ENCODE assay signal across 19 mouse cellular contexts in the genomic region with DNA sequence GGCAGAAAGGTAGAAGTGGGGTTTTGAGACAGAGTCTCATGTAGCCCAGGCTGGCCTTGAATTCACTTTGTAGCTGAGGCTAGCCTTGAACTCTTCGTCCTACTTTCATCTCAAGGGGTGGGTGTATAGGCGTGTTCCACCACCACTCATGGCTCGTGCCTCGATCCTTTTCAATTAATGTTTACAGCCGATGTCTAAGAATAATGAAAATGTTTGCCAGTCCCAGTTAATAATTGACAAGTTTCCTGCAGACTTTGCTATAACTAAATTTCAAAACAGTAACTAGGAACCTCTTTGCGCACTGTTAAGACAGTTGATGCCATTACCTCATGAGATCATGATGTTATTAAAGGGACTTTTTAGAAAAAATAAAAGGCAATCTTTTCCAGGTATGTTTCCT. TPM values are rescaled to one million over a fixed set of nuclear protein-coding genes. Genes with fewer than 3 reads are reported as not detected.
DNase-seq lines count a peak whose midpoint lies in the region; ATAC-seq and TF ChIP-seq lines count a peak whose summit lies in the region.
"Had no signal": no experiment of that assay in that cellular context is flagged by ENCODE, and none has a peak within 500 bp of the region (broad histone marks: within the 10 kb centered on the region; RNA-seq: fewer than 3 reads in every experiment).

No protein-coding gene starts in this region.

- WGBS in liver, adult 2 months: 29% methylated on average over 6 of the region's 6 CpGs
- WGBS in liver, embryonic 16.5 days (ENCODE audit: insufficient replicate concordance): 66% methylated on average over 6 of the region's 6 CpGs
- WGBS in hindbrain, embryonic 11.5 days: 94% methylated on average over 6 of the region's 6 CpGs

- TF ChIP-seq POLR2A in liver, adult 2 months (IDR thresholded peaks at IDR 0.05; ENCODE audit: extremely low read depth, insufficient read depth, low read length): no peak

- peak overlapping the region; percentile 12; the same call in 1 of the 2 replicates for H3K4me2 ChIP-seq in liver, embryonic 16.5 days (ENCODE audit: low read depth, low read length)
- H3K4me2 ChIP-seq in hindbrain, embryonic 11.5 days (replicated peaks; ENCODE audit: low read depth, low read length): no peak overlapping the region
- H3K4me2 ChIP-seq: embryonic facial prominence, embryonic 15.5 days; hindbrain, embryonic 15.5 days had no signal

- H3K9me3 ChIP-seq in liver, embryonic 16.5 days (replicated peaks; ENCODE audit: control insufficient read depth, low read length): no peaks in the 10 kb centered on the region
- no peaks in the 10 kb centered on the region for H3K9me3 ChIP-seq in hindbrain, embryonic 11.5 days (ENCODE audit: control insufficient read depth, low read length)
- H3K9me3 ChIP-seq: embryonic facial prominence, embryonic 15.5 days; heart, embryonic 12.5 days; hindbrain, embryonic 15.5 days had no signal

- no peak overlapping the region for H3K4me3 ChIP-seq in liver, adult 2 months (ENCODE audit: insufficient read depth, low read depth, low read length)
- H3K4me3 ChIP-seq in liver, embryonic 16.5 days (ENCODE audit: low read depth, low read length): no peak overlapping the region
- H3K4me3 ChIP-seq in hindbrain, embryonic 11.5 days (ENCODE audit: low read depth, low read length): no peak overlapping the region
- H3K4me3 ChIP-seq: embryonic facial prominence, embryonic 15.5 days; heart, embryonic 12.5 days; hindbrain, embryonic 15.5 days; left cerebral cortex, adult 2 months had no signal

- H3K4me1 ChIP-seq in liver, adult 2 months (ENCODE audit: control insufficient read depth, insufficient read depth, low read length): peaks cover 16% of the 10 kb centered on the region
- H3K4me1 ChIP-seq in liver, embryonic 16.5 days (ENCODE audit: control insufficient read depth, low read depth, low read length): no peaks in the 10 kb centered on the region; the same call in none of the 2 replicates
- no peaks in the 10 kb centered on the region for H3K4me1 ChIP-seq in hindbrain, embryonic 11.5 days (replicated peaks; ENCODE audit: control insufficient read depth, insufficient read depth, low read length)

- no peaks in the 10 kb centered on the region for H3K27me3 ChIP-seq in liver, adult 2 months (ENCODE audit: control insufficient read depth, insufficient read depth, low read length)
- H3K27me3 ChIP-seq in liver, embryonic 16.5 days (ENCODE audit: control insufficient read depth, insufficient read depth, low read depth, low read length): no peaks in the 10 kb centered on the region
- no peaks in the 10 kb centered on the region for H3K27me3 ChIP-seq in hindbrain, embryonic 11.5 days (ENCODE audit: control insufficient read depth, insufficient read depth, low read length)
- H3K27me3 ChIP-seq: embryonic facial prominence, embryonic 15.5 days; heart, embryonic 12.5 days; hindbrain, embryonic 15.5 days had no signal

- no peak for TF ChIP-seq CTCF in liver, adult 2 months (IDR thresholded peaks at IDR 0.05; ENCODE audit: low read depth, low read length)

- DNase-seq in liver, adult 2 months (ENCODE audit: extremely low read depth, low read depth, low spot score): peak; percentile 90
- DNase-seq in liver: no peak
- DNase-seq in kidney, adult 9 months: peak; percentile 84
- DNase-seq in kidney, postnatal 25 days: peak; percentile 40 to 55
- no peak for DNase-seq in hindbrain, embryonic 11.5 days (ENCODE audit: low spot score)
- DNase-seq in spleen, postnatal 14 days (ENCODE audit: low spot score in 2 of 2): no peak
- DNase-seq in layer of hippocampus, postnatal 25 days (ENCODE audit: extremely low spot score in 1 of 2, low spot score in 1 of 2): no peak
- DNase-seq: cerebellum, adult 18-20 months; cerebellum, postnatal 36 days; heart, postnatal 14 days; left cerebral cortex, postnatal 4 days; midbrain, embryonic 14.5 days; spleen, adult 18-20 months had no signal

- no peaks in the 10 kb centered on the region for H3K79me2 ChIP-seq in liver, adult 2 months (ENCODE audit: control insufficient read depth, insufficient read depth, low read length)

- no peaks in the 10 kb centered on the region for H3K36me3 ChIP-seq in liver, adult 2 months (ENCODE audit: control insufficient read depth, insufficient read depth, low read length)
- H3K36me3 ChIP-seq in liver, embryonic 16.5 days (ENCODE audit: control insufficient read depth, insufficient read depth): no peaks in the 10 kb centered on the region
- H3K36me3 ChIP-seq in hindbrain, embryonic 11.5 days (ENCODE audit: control insufficient read depth, insufficient read depth, low read length): no peaks in the 10 kb centered on the region
- H3K36me3 ChIP-seq: embryonic facial prominence, embryonic 15.5 days; heart, embryonic 12.5 days; hindbrain, embryonic 15.5 days had no signal

- ATAC-seq in liver, embryonic 16.5 days (ENCODE audit: low read depth): peak; percentile 35
- ATAC-seq in hindbrain, embryonic 11.5 days (ENCODE audit: low FRiP score): no peak
- ATAC-seq: lung, postnatal 0 days had no signal

- no peak overlapping the region for H3K9ac ChIP-seq in liver, adult 2 months (ENCODE audit: low read depth, low read length)
- H3K9ac ChIP-seq in liver, embryonic 16.5 days (ENCODE audit: low read depth, low read length): no peak overlapping the region
- H3K9ac ChIP-seq in hindbrain, embryonic 11.5 days (ENCODE audit: low read depth, low read length): no peak overlapping the region
- H3K9ac ChIP-seq: embryonic facial prominence, embryonic 15.5 days; heart, embryonic 12.5 days; hindbrain, embryonic 15.5 days had no signal

- no peak overlapping the region for H3K27ac ChIP-seq in liver, adult 2 months (replicated peaks; ENCODE audit: insufficient read depth, low read depth, low read length)
- peak overlapping the region; percentile 37; the same call in 1 of the 2 replicates for H3K27ac ChIP-seq in liver, embryonic 16.5 days (ENCODE audit: low read length)
- no peak overlapping the region for H3K27ac ChIP-seq in hindbrain, embryonic 11.5 days (ENCODE audit: low read depth, low read length)
- H3K27ac ChIP-seq: embryonic facial prominence, embryonic 15.5 days; hindbrain, embryonic 15.5 days; left cerebral cortex, adult 2 months had no signal

RNA-seq across cellular contexts. Expression of gene Tanc1, which starts 13.6 kb away (rescaled TPM):
- total RNA-seq in liver, adult 2 months (2014; rRNA removed): 5.0 and 6.8 TPM in 2 replicates
- 1.9 and 2.7 TPM in 2 replicates for polyA plus RNA-seq in liver, adult 2 months (2012; rRNA removed)
- polyA plus RNA-seq in liver, embryonic 16.5 days (2015; fragmentation: Nextera tagmentation; extraction: Ambion mirVana): 3.5 and 3.9 TPM in 2 replicates
- 11.2 and 12.2 TPM in 2 replicates for polyA plus RNA-seq in hindbrain, embryonic 11.5 days (2014; fragmentation: Nextera tagmentation; extraction: Ambion mirVana)
- total RNA-seq in layer of hippocampus, postnatal 25 days (2021): 100 to 1,000 TPM in 1 of 2 experiments, 10 to 100 TPM in 1; 93.6 to 107 TPM

Comparison
In these comparisons a context has a peak if more than half of its experiments do, and no peak if none do; other contexts are left out.
1. DNase-seq: peak in liver, adult 2 months (single experiment), kidney, adult 9 months (single experiment) and kidney, postnatal 25 days (2 of 2); none in liver (single experiment), hindbrain, embryonic 11.5 days (single experiment), spleen, postnatal 14 days (0 of 2) and layer of hippocampus, postnatal 25 days (0 of 2).